Mouse (Mus musculus) heart, embryonic 11.5 days (tissue): ENCODE data around the gene Arhgap28. TPM values are rescaled to one million over a fixed set of nuclear protein-coding genes. Genes with fewer than 3 reads are reported as not detected.

Experiments
- ATAC-seq: fragments of 200-750 bp; cut with Nextera tagmentation; replicated peaks from 2 replicates; pipeline ENCODE4 v1.8.0; 2017; ENCODE audit warnings: moderate library complexity; ENCODE audit not compliant: insufficient number of reproducible peaks, low FRiP score, low TSS enrichment
- H3K27ac ChIP-seq: fragments of 300-500 bp; sonication (generic); 2 replicates; pipeline ENCODE4 v1.5.1; 2014; ENCODE audit warnings: mild to moderate bottlenecking, low read depth, low read length
- H3K27me3 ChIP-seq: fragments of 300-500 bp; sonication (generic); 2 replicates; pipeline ENCODE4 v1.6.1; 2014; ENCODE audit warnings: mild to moderate bottlenecking, low read length, mixed read lengths; ENCODE audit not compliant: control insufficient read depth, insufficient read depth
- H3K36me3 ChIP-seq: fragments of 300-500 bp; sonication (generic); 2 replicates; pipeline ENCODE4 v1.6.1; 2014; ENCODE audit warnings: mild to moderate bottlenecking, low read length, moderate library complexity, mixed read lengths; ENCODE audit not compliant: control insufficient read depth, insufficient read depth
- H3K4me1 ChIP-seq: fragments of 300-500 bp; sonication (generic); 2 replicates; pipeline ENCODE4 v1.6.1; 2014; ENCODE audit warnings: low read length; ENCODE audit not compliant: control insufficient read depth, insufficient read depth
- H3K4me2 ChIP-seq: fragments of 300-500 bp; sonication (generic); 2 replicates; pipeline ENCODE4 v1.6.1; 2014; ENCODE audit warnings: mild to moderate bottlenecking, moderate library complexity
- H3K4me3 ChIP-seq: fragments of 300-500 bp; sonication (generic); 2 replicates; pipeline ENCODE4 v1.5.1; 2014; ENCODE audit warnings: low read depth, low read length
- H3K9ac ChIP-seq: fragments of 300-500 bp; sonication (generic); 2 replicates; pipeline ENCODE4 v1.6.1; 2014; ENCODE audit warnings: mild to moderate bottlenecking, low read depth, low read length, moderate library complexity
- H3K9me3 ChIP-seq: fragments of 300-500 bp; sonication (generic); replicated peaks from 2 replicates; pipeline ENCODE4 v1.6.1; 2016; ENCODE audit warnings: low read length; ENCODE audit not compliant: control insufficient read depth
- WGBS: fragments of 180-500 bp; shearing (Covaris S2); extraction: QIAGEN DNeasy Blood & Tissue Kit; methylation state at CpG from one replicate; pipeline ENCODE4 v1.1.7; 2014; ENCODE audit not compliant: insufficient replicate concordance; 5-methylcytosine and 5-hydroxymethylcytosine counted together
- polyA plus RNA-seq: library from polyadenylated mRNA; unstranded; fragments of >200 nt; fragmentation: Nextera tagmentation; extraction: Ambion mirVana; gene quantifications from 2 replicates; pipeline ENCODE4 v1.2.1, GENCODE M21; 2014

Arhgap28 gene
- polyA plus RNA-seq, 1 experiment from 2014 or later: 25.9 TPM

- Histone ChIP-seq H3K27ac (no peak overlapping the region; the same call in 1 of the 2 replicates), H3K36me3 (no peaks in the 10 kb centered on the region), H3K4me1 (peaks cover 6% of the 10 kb centered on the region), H3K27me3 (no peaks in the 10 kb centered on the region), H3K9me3 (no peaks in the 10 kb centered on the region), H3K9ac (no peak overlapping the region), H3K4me3 (no peak overlapping the region), H3K4me2 (no peak overlapping the region)
- 50% methylated on average over 1 of the region's 1 CpGs for WGBS
- ATAC-seq: no peak
Observed at GRCm38 (mm10) chr17:67957603-67958002, 46.3 kb downstream of the Arhgap28 start.

- H3K4me1 ChIP-seq: peaks cover 6% of the 10 kb centered on the region
- H3K4me2 ChIP-seq: no peak overlapping the region
- no peak for ATAC-seq
- H3K9me3 ChIP-seq: no peaks in the 10 kb centered on the region
- H3K27ac ChIP-seq: peak overlapping the region; percentile 58
- 36% methylated on average over 10 of the region's 10 CpGs for WGBS
- H3K9ac ChIP-seq: no peak overlapping the region
- H3K36me3 ChIP-seq: no peaks in the 10 kb centered on the region
- H3K27me3 ChIP-seq: no peaks in the 10 kb centered on the region
- no peak overlapping the region for H3K4me3 ChIP-seq
Observed at GRCm38 (mm10) chr17:67955876-67956690, 47.8 kb downstream of the Arhgap28 start.

- no peaks in the 10 kb centered on the region for H3K36me3 ChIP-seq
- peaks cover 13% of the 10 kb centered on the region for H3K4me1 ChIP-seq
- H3K4me3 ChIP-seq: no peak overlapping the region
- ATAC-seq: no peak
- no peak overlapping the region for H3K4me2 ChIP-seq
- H3K27ac ChIP-seq: no peak overlapping the region
- H3K27me3 ChIP-seq: no peaks in the 10 kb centered on the region
- H3K9ac ChIP-seq: no peak overlapping the region
- 83% methylated on average over 5 of the region's 5 CpGs for WGBS
- no peaks in the 10 kb centered on the region for H3K9me3 ChIP-seq
Observed at GRCm38 (mm10) chr17:67954961-67955360, 49.0 kb downstream of the Arhgap28 start.

- peak overlapping the region; percentile 49 for H3K4me2 ChIP-seq
- H3K9ac ChIP-seq: peak overlapping the region; percentile 58; the same call in 1 of the 2 replicates
- no peaks in the 10 kb centered on the region for H3K9me3 ChIP-seq
- ATAC-seq: no peak
- no peaks in the 10 kb centered on the region for H3K36me3 ChIP-seq
- no peaks in the 10 kb centered on the region for H3K27me3 ChIP-seq
- peaks cover 19% of the 10 kb centered on the region for H3K4me1 ChIP-seq
- H3K4me3 ChIP-seq: peak overlapping the region; percentile 16; the same call in 1 of the 2 replicates
- WGBS: 49% methylated on average over 11 of the region's 11 CpGs
- H3K27ac ChIP-seq: peak overlapping the region; percentile 71
Observed at GRCm38 (mm10) chr17:67950523-67951213, 53.3 kb downstream of the Arhgap28 start.

DNA sequence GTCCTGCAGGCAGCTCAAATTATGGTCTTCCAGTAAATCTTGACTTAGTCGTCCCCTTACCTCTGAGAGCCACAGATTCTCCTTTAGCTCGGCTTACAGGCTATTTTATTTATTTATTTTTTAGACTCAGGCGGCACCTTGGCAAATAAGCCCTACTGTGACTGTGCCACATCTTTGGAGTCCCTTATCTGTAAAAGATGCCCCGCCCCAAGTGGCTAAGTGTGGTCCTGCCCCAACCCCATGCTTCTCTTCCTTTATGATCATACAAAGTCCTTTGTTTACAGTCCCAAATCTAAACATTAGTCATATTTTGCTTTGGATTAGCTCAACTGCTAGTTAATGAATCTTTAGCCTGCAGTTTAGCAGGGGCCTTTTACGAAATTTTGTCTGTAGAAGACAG lies 55.3 kb downstream of the Arhgap28 start:
- no peak for ATAC-seq
- peaks cover 17% of the 10 kb centered on the region for H3K4me1 ChIP-seq
- WGBS: 51% methylated on average over 5 of the region's 5 CpGs
- H3K27me3 ChIP-seq: no peaks in the 10 kb centered on the region
- H3K9ac ChIP-seq: no peak overlapping the region
- no peaks in the 10 kb centered on the region for H3K9me3 ChIP-seq
- no peaks in the 10 kb centered on the region for H3K36me3 ChIP-seq
- no peak overlapping the region for H3K4me2 ChIP-seq
- no peak overlapping the region for H3K27ac ChIP-seq
- H3K4me3 ChIP-seq: no peak overlapping the region

- no peak overlapping the region for H3K4me3 ChIP-seq
- H3K27ac ChIP-seq: peak overlapping the region; percentile 70
Observed at GRCm38 (mm10) chr17:67945453-67945852, 58.5 kb downstream of the Arhgap28 start.

DNA sequence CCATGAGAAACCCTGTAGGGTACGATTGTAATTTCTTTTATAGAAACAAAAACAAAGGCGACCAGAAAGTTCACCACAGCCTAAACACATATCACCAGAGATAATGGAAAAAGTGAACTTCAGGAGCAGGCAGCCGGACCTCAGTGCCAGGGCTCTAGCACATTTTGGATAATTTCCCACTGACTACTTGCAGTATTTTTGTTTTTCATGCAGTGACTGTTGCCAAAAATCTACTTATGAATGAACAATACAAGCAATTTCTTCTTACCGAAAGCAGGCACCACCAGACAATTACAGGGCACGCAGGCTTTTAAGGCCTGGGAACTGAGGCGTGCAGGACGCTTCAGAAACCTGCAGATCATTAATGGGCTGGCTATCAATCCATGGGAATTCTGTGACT lies 59.7 kb downstream of the Arhgap28 start:
- Histone ChIP-seq H3K9me3 (no peaks in the 10 kb centered on the region), H3K4me3 (no peak overlapping the region), H3K36me3 (no peaks in the 10 kb centered on the region), H3K4me1 (peaks cover 10% of the 10 kb centered on the region), H3K27me3 (no peaks in the 10 kb centered on the region), H3K9ac (no peak overlapping the region), H3K27ac (no peak overlapping the region), H3K4me2 (no peak overlapping the region)
- no peak for ATAC-seq
- 77% methylated on average over 7 of the region's 7 CpGs for WGBS

More at GRCm38 (mm10) chr17:67945453-67945852, 58.5 kb downstream of the Arhgap28 start:
- no peak overlapping the region for H3K9ac ChIP-seq
- no peaks in the 10 kb centered on the region for H3K9me3 ChIP-seq
- no peaks in the 10 kb centered on the region for H3K36me3 ChIP-seq
- H3K4me1 ChIP-seq: peaks cover 13% of the 10 kb centered on the region
- no peak for ATAC-seq
- WGBS: 27% methylated on average over 7 of the region's 7 CpGs
- H3K27me3 ChIP-seq: no peaks in the 10 kb centered on the region
- H3K4me2 ChIP-seq: peak overlapping the region; percentile 38

- no peak for ATAC-seq
- no peak overlapping the region for H3K9ac ChIP-seq
- H3K36me3 ChIP-seq: no peaks in the 10 kb centered on the region
- H3K27me3 ChIP-seq: no peaks in the 10 kb centered on the region
- WGBS: 83% methylated on average over 6 of the region's 6 CpGs
- H3K4me3 ChIP-seq: no peak overlapping the region
- H3K4me1 ChIP-seq: peaks cover 8% of the 10 kb centered on the region
- no peak overlapping the region for H3K4me2 ChIP-seq
- H3K9me3 ChIP-seq: no peaks in the 10 kb centered on the region
- H3K27ac ChIP-seq: no peak overlapping the region
Observed at GRCm38 (mm10) chr17:67941026-67941425, 62.9 kb downstream of the Arhgap28 start.
